Mouse (Mus musculus): Measurements from ENCODE around the gene Olfr20. TPM values are rescaled to one million over a fixed set of nuclear protein-coding genes. Genes with fewer than 3 reads are reported as not detected.
"Not testable (repeated sequence)": the region's sequence is repeated elsewhere in the genome, so short reads cannot be mapped to it uniquely, and the experiment has no call there.

Olfr20 gene
- total RNA-seq (2014; fragmentation: Nextera tagmentation), result not detected in 2 replicates
- not detected in 2 replicates for total RNA-seq (2017)

DNA sequence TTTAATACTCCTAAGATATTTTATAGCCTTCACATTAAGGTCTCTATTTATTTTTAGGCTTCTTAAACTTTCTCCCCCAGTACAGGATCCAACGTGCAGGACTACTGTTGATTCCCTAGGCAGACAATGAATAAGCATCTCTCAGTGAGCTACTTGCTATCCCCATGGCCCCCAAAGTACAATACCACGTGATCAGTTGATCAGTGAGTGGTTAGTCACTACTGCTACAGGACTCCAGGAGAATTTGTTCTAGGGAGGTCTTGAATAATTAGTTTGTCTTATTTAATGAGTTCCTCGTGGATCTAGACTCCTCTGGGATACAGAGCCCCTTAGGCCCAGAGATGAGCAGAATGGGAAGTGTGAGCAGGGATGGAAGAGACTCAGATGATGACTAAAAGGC lies at the start of gene Olfr20:
Gene Olfr20 (plus strand): TSS at position 301 of the 400 bp plus-strand sequence.
- no peak for ATAC-seq (replicated peaks; ENCODE audit: low FRiP score, low TSS enrichment, poor library complexity, severe bottlenecking)

DNA sequence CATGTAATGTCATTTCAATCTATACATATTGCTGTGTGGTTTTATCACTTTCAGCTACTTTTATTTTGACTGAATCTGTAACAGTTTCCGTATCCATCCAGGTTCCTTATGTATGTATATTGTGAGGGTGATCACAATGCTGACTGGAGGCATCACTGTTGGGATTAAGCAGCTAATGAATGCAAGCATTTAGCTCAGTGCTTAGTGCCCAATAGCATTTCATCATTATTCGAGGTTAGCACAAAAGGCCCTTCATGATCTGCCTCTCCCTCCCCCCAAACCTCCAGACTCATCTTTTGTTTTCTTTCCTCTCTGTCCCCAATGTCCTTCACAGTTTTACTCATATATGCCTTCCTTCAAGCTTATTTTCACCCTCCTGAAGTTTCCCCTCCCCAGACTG lies 47.5 kb upstream of the Olfr20 start:
- no peak for ATAC-seq (replicated peaks; ENCODE audit: low FRiP score, low TSS enrichment, poor library complexity, severe bottlenecking)

DNA sequence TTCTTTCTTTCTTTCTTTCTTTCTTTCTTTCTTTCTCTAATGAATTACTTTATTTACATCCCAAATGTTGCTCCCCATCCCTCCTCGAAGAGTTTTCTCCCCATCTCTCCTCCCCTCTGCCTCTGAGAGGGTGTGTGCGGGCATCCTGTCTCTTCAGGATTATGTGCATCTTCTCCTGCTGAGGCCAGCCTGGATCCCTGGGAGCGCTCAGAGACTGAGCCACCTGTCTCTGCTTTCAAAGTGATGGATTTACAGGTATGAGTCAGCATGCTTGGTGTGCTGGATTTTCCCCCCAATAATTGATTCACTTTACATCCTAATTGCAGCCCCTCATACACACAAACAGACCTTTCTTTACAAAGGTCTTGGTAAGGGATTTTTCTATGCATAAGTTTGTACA lies 34.6 kb upstream of the Olfr20 start:
- no peak for ATAC-seq (replicated peaks; ENCODE audit: low FRiP score, low TSS enrichment, poor library complexity, severe bottlenecking)

DNA sequence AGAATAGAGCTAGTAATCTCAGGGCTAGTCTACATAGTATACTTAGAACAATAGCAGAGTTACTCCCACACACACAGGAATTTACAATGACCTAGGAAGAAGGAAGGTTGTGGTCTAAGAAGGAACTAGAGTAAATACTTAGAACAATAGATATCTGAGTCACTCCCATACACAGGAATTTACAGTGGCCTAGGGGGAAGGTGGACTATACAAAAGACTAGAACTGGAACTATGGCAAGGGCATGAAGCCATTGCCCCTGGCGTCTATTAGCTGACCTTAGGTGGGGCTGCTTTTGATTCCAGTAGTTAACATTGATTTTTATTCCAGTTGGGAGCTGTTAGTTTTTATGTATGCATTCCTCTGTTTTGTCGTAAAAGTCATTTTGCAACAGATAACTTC lies 32.0 kb upstream of the Olfr20 start:
- not testable (repeated sequence) for ATAC-seq (replicated peaks; ENCODE audit: low FRiP score, low TSS enrichment, poor library complexity, severe bottlenecking)

DNA sequence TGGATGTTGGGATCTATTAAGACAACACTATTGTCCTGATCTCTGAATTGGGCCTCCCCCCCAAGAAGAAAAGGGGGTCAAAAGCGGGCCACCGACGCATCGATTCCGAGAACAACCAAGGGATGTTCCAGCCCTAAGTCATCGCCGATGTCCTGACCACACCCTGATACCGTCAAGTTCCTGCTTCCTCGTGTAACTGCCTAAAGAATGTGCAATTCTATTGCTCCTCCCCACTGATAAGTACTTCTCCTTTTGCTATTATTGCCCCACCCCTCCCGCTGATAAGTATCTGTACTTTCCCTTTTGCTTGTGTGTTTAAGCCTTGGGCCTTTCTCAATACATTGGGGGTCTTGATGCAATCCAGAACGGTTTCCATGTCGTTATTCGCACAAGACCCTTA lies 29.5 kb upstream of the Olfr20 start:
- ATAC-seq (replicated peaks; ENCODE audit: low FRiP score, low TSS enrichment, poor library complexity, severe bottlenecking), result not testable (repeated sequence)

DNA sequence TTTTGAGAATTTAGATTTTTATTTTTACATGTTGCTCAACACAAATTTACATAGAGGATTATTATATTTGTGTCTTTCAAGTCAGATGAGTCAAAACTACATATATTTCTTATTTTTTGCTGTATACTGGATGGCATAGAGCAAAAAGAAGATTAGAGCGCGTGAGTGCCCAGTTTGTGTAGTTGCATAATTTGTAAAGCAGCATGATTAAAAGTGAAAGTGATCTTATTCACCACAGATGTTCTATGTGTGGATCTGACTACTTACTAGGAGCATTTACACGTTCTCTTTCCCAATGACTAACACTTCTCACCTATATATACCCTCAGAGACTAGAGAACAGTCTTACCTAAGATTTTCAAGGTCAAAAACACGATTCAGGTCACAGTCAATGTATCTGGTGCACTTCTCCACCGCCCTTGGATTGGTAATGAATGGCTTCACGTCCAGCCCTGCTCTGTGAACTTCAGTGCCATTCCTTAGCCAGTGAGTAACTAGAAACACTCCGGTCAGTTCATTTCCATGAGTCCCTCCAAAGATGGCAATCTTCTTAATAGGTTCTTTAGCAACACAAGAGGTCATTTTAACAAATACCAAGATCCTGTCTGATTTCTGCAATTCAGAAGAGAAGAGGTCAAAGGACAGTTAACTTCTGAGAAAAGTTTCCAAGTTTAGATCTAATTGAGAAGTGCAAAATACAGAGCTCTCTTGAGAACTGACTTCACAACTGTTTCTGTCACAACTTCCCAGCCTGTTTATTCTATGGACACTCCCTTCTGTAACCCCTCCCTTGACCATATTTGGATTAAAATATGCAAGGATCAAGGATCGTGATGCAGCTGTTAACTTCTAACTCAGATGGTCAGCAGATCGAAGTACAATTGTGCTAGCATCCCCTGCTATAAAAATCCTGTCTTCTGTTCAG lies 26.4 kb upstream of the Olfr20 start:
- no peak; the same call in 1 of the 2 replicates for ATAC-seq (replicated peaks; ENCODE audit: low FRiP score, low TSS enrichment, poor library complexity, severe bottlenecking)

DNA sequence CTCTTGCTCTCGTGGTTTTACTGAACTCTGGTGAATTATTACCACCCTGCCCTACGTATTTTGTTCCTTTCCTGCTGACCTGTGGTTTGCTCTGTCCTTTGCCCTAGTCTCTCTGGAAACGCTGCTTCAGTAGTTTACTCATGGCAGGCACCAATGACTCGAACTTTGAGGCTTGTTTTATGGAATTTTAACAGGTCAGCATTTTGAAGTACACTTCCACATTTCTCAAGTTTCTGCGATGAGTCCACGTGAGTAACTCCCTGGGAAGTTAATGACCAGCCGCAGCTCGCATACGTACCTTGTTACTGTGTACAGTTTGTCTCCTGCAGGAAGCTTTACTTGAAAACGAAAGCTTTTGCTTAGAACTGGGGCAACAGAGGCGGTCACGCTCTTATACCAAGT lies 24.1 kb upstream of the Olfr20 start:
- ATAC-seq (replicated peaks; ENCODE audit: low FRiP score, low TSS enrichment, poor library complexity, severe bottlenecking), result no peak

DNA sequence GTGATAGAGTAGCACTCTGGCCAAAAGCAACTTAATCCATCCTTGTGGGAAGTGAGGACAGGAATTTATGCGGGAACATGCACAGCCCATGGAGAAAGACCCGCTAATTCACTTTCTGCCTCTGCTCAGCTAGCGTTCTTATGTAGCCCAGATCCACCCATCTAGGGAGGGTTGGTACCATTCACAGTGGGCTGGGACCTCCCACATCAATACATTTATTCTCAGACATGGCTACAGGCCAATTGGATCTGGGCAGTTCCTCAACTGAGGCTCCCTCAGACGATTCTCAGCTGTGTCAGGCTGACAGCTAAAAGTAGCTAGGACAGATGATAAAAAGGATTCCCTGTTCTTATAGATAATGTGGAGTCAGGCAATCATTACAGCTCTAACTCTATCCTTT lies 23.2 kb upstream of the Olfr20 start:
- no peak for ATAC-seq (replicated peaks; ENCODE audit: low FRiP score, low TSS enrichment, poor library complexity, severe bottlenecking)

DNA sequence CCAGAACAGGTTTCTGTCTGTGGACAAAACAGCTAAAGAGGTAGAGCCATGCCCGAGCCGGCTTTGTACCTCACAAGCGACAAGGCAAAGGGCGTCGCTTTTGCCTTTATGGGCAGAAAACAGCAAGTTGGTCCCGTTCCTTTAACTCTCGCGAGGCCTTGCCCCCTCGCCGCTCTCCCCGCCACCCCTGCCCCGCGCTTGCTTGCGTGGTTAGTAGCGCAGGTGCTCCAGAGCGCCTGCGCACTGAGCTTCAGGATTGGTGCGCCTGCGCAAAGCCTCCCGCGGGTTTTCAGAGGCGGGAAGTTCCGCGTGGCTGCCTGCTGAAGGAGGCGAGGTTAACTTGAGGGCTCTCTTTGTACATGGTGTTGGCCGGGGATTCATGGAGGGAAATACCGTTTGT lies 21.1 kb upstream of the Olfr20 start, which contains the start of the genes Aspa, Gm49340 and Spata22:
Gene Aspa (minus strand): TSS at position 155 of the 400 bp plus-strand sequence.
Gene Gm49340 (plus strand): TSS at position 300 of the 400 bp plus-strand sequence.
Gene Spata22 (plus strand): TSS at position 300 of the 400 bp plus-strand sequence.
- ATAC-seq (replicated peaks; ENCODE audit: low FRiP score, low TSS enrichment, poor library complexity, severe bottlenecking), result no peak

DNA sequence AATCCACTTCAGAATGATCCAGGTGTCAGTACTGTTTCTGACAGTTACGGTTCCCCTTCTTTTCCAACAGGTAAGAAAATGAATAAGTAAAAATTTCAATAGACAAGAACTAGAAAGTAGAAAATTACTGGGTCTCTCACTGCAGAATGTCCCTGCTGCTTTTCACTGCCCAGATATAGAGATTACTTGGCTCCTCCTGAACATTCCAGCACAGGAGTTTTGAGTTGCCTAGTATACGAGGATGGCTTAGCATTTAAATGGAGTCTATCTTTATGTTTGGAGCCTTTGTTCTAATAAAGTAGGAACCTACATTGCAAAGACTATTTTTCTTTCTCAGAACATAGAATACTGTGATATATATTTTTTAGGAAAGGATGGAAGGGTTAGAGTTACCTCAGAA lies 17.2 kb upstream of the Olfr20 start:
- no peak for ATAC-seq (replicated peaks; ENCODE audit: low FRiP score, low TSS enrichment, poor library complexity, severe bottlenecking)

DNA sequence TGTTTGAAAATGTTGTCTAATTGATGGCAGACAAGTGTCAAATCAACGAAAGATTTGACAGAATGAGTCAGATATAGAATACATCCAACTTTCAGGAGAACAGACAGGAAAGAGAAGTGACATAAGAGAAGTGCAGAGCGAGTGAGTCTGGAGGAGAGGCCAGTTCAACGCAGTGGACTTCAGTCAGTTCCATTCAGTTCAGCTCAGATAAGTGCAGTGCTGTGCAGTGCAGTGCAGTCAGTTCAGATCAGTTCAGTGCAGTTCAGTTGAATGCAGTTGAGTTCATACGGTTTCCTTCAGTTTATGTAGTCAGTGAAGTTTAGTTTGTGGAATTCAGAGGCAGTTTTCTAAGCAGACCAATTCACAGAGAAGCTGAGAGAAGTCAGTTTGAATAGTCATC lies 13.7 kb upstream of the Olfr20 start:
- no peak for ATAC-seq (replicated peaks; ENCODE audit: low FRiP score, low TSS enrichment, poor library complexity, severe bottlenecking)

DNA sequence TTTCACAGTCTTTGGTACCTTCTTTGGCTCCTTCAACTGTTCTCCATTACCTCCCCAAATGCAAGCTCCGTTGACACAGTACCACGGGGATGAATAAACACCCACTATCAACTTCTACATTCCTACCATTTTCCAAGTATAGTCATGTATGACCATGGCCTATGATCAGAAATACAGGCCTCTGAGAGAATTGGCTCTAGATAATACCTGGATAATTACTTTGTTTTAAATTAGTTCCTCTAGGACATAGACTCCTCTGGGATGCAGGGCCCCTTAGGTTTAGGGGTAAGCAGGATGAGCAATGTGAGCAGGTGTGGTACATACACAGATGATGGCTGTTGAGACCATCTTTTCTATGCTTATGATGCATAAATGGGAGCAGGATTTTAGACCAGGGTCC lies 20.4 kb downstream of the Olfr20 start, which contains the start of gene Olfr376:
Gene Olfr376 (plus strand): TSS at position 301 of the 400 bp plus-strand sequence.
- no peak for ATAC-seq (replicated peaks; ENCODE audit: low FRiP score, low TSS enrichment, poor library complexity, severe bottlenecking)

DNA sequence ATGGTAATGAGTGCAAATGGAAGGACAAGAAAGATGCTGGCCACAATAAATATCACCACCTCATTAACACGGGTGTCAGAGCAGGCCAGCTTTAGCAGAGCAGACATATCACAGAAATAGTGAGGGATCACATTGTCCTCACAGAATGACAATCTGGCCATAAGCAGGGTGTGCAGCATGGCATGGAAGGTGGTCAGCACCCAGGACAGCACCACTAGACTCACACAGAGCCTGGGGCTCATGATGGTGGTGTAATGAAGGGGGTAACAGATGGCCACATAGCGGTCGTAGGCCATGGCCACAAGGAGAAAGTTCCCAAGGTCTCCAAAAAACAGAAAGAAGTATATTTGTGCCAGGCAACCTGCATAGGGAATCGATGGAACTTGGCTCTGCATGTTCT lies 44.8 kb downstream of the Olfr20 start:
- no peak for ATAC-seq (replicated peaks; ENCODE audit: low FRiP score, low TSS enrichment, poor library complexity, severe bottlenecking)

DNA sequence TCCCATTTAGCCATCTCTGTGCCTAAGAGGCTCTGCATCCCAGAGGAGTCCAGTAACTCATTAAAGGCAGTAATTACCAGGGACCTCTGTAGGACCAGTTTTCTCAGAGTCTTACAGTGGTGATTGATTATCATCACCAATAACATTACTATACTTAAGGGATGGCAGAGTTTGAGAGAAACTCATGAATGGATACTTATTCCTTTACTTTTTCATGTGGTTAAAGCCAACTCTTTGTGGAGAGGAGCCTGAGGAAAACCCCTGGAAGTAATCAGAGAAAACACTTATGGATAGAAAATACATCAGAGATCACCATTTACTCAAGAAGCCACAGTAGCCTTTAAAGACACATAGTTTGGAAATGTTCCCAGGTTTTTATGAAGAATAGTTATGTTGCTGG lies 48.9 kb downstream of the Olfr20 start, which contains the start of gene Olfr1:
Gene Olfr1 (minus strand): TSS at position 101 of the 400 bp plus-strand sequence.
- no peak for ATAC-seq (replicated peaks; ENCODE audit: low FRiP score, low TSS enrichment, poor library complexity, severe bottlenecking)

Other genes with a start within 250 kb of the Olfr20 start
- 10.9 and 14.4 TPM in 2 replicates for gene Haspin, start 212.5 kb upstream of the Olfr20 start, total RNA-seq (2014; fragmentation: Nextera tagmentation)
- gene Haspin, start 212.5 kb upstream of the Olfr20 start, total RNA-seq (2017), result 12.8 and 14.8 TPM in 2 replicates
- 1.7 TPM in 1 of 2 replicates, not detected in the other for gene P2rx5, start 190.4 kb upstream of the Olfr20 start, total RNA-seq (2014; fragmentation: Nextera tagmentation)
- not detected in 2 replicates for gene P2rx5, start 190.4 kb upstream of the Olfr20 start, total RNA-seq (2017)
- gene Emc6, start 173.7 kb upstream of the Olfr20 start, total RNA-seq (2014; fragmentation: Nextera tagmentation), result 77.1 and 79.8 TPM in 2 replicates
- gene Emc6, start 173.7 kb upstream of the Olfr20 start, total RNA-seq (2017), result 34.1 and 53.7 TPM in 2 replicates
- 3.8 and 5.6 TPM in 2 replicates for gene Tax1bp3, start 173.7 kb upstream of the Olfr20 start, total RNA-seq (2014; fragmentation: Nextera tagmentation)
- gene Tax1bp3, start 173.7 kb upstream of the Olfr20 start, total RNA-seq (2017), result 1.2 and 5.5 TPM in 2 replicates
- gene Ctns, start 151.7 kb upstream of the Olfr20 start, total RNA-seq (2014; fragmentation: Nextera tagmentation), result 12.0 and 13.2 TPM in 2 replicates
- gene Ctns, start 151.7 kb upstream of the Olfr20 start, total RNA-seq (2017), result 4.0 and 9.5 TPM in 2 replicates
- gene Shpk, start 151.3 kb upstream of the Olfr20 start, total RNA-seq (2014; fragmentation: Nextera tagmentation), result 2.5 and 8.5 TPM in 2 replicates
- gene Shpk, start 151.3 kb upstream of the Olfr20 start, total RNA-seq (2017), result 0.80 and 3.3 TPM in 2 replicates
- gene Trpv1, start 116.5 kb upstream of the Olfr20 start, total RNA-seq (2014; fragmentation: Nextera tagmentation), result not detected in 2 replicates
- not detected in 2 replicates for gene Trpv1, start 116.5 kb upstream of the Olfr20 start, total RNA-seq (2017)
- not detected in 2 replicates for gene Trpv3, start 83.4 kb upstream of the Olfr20 start, total RNA-seq (2014; fragmentation: Nextera tagmentation)
- not detected in 2 replicates for gene Trpv3, start 83.4 kb upstream of the Olfr20 start, total RNA-seq (2017)
- gene Aspa, start 21.2 kb upstream of the Olfr20 start, total RNA-seq (2014; fragmentation: Nextera tagmentation), result not detected in 2 replicates
- gene Aspa, start 21.2 kb upstream of the Olfr20 start, total RNA-seq (2017), result 3.0 and 10.2 TPM in 2 replicates
- not detected in 2 replicates for gene Gm49340, start 21.0 kb upstream of the Olfr20 start, total RNA-seq (2014; fragmentation: Nextera tagmentation)
- gene Gm49340, start 21.0 kb upstream of the Olfr20 start, total RNA-seq (2017), result not detected in 2 replicates
- not detected in 2 replicates for gene Spata22, start 21.0 kb upstream of the Olfr20 start, total RNA-seq (2014; fragmentation: Nextera tagmentation)
- not detected in 2 replicates for gene Spata22, start 21.0 kb upstream of the Olfr20 start, total RNA-seq (2017)
- not detected in 2 replicates for gene Olfr376, start 20.5 kb downstream of the Olfr20 start, total RNA-seq (2014; fragmentation: Nextera tagmentation)
- not detected in 2 replicates for gene Olfr376, start 20.5 kb downstream of the Olfr20 start, total RNA-seq (2017)
- gene Olfr1, start 48.8 kb downstream of the Olfr20 start, total RNA-seq (2014; fragmentation: Nextera tagmentation), result not detected in 2 replicates
- gene Olfr1, start 48.8 kb downstream of the Olfr20 start, total RNA-seq (2017), result not detected in 2 replicates
- gene Olfr378, start 77.7 kb downstream of the Olfr20 start, total RNA-seq (2014; fragmentation: Nextera tagmentation), result not detected in 2 replicates
- not detected in 2 replicates for gene Olfr378, start 77.7 kb downstream of the Olfr20 start, total RNA-seq (2017)
- gene Olfr380, start 106.7 kb downstream of the Olfr20 start, total RNA-seq (2014; fragmentation: Nextera tagmentation), result not detected in 2 replicates
- not detected in 2 replicates for gene Olfr380, start 106.7 kb downstream of the Olfr20 start, total RNA-seq (2017)
- not detected in 2 replicates for gene Olfr381, start 140.8 kb downstream of the Olfr20 start, total RNA-seq (2014; fragmentation: Nextera tagmentation)
- not detected in 2 replicates for gene Olfr381, start 140.8 kb downstream of the Olfr20 start, total RNA-seq (2017)
- gene Olfr382, start 166.4 kb downstream of the Olfr20 start, total RNA-seq (2014; fragmentation: Nextera tagmentation), result not detected in 2 replicates
- not detected in 2 replicates for gene Olfr382, start 166.4 kb downstream of the Olfr20 start, total RNA-seq (2017)
- gene Olfr385, start 242.2 kb downstream of the Olfr20 start, total RNA-seq (2014; fragmentation: Nextera tagmentation), result not detected in 2 replicates
- not detected in 2 replicates for gene Olfr385, start 242.2 kb downstream of the Olfr20 start, total RNA-seq (2017)
- gene Olfr384, start 247.8 kb downstream of the Olfr20 start, total RNA-seq (2014; fragmentation: Nextera tagmentation), result not detected in 2 replicates
- gene Olfr384, start 247.8 kb downstream of the Olfr20 start, total RNA-seq (2017), result not detected in 2 replicates

All from megakaryocyte-erythroid progenitor cell, adult 5-6 weeks (primary cell).